Mouse (Mus musculus) ES-Bruce4 (cell line): ENCODE measurements around the gene Ino80d. TPM values are rescaled to one million over a fixed set of nuclear protein-coding genes. Genes with fewer than 3 reads are reported as not detected.
A peak's percentile ranks its signal among the peaks of the same experiment; 100 is the strongest.
"Not testable (repeated sequence)": the region's sequence is repeated elsewhere in the genome, so short reads cannot be mapped to it uniquely, and the experiment has no call there.

Source experiments
- H3K27ac ChIP-seq: 2 replicates; pipeline ENCODE4 v1.5.1; 2012; ENCODE audit warnings: low read length, inconsistent platforms; ENCODE audit not compliant: insufficient read depth
- H3K27me3 ChIP-seq: 2 replicates; pipeline ENCODE4 v1.6.1; 2012; ENCODE audit warnings: mild to moderate bottlenecking, low read length, inconsistent platforms; ENCODE audit not compliant: control insufficient read depth, poor library complexity, insufficient read depth, severe bottlenecking
- H3K36me3 ChIP-seq: 2 replicates; pipeline ENCODE4 v1.6.1; 2012; ENCODE audit warnings: inconsistent platforms, mild to moderate bottlenecking, low read length, moderate library complexity; ENCODE audit not compliant: control insufficient read depth, poor library complexity, insufficient read depth, severe bottlenecking
- H3K4me1 ChIP-seq: one replicate; pipeline ENCODE4 v1.8.1; 2011; ENCODE audit warnings: low read length; ENCODE audit not compliant: control insufficient read depth, insufficient read depth
- H3K4me3 ChIP-seq: 2 replicates; pipeline ENCODE4 v1.5.1; 2011; ENCODE audit warnings: low read depth, mild to moderate bottlenecking, low read length
- H3K9ac ChIP-seq: 2 replicates; pipeline ENCODE4 v1.6.1; 2012; ENCODE audit warnings: low read depth, mild to moderate bottlenecking, inconsistent platforms; ENCODE audit not compliant: poor library complexity, severe bottlenecking
- H3K9me3 ChIP-seq: replicated peaks from 2 replicates; pipeline ENCODE4 v1.6.1; 2012; ENCODE audit warnings: mild to moderate bottlenecking, low read length, inconsistent platforms; ENCODE audit not compliant: control insufficient read depth, poor library complexity, insufficient read depth, severe bottlenecking
- CTCF ChIP-seq: IDR thresholded peaks from one replicate; pipeline ENCODE4 v1.8.1; 2011; ENCODE audit warnings: low read depth, low read length
- EP300 ChIP-seq: IDR thresholded peaks from 2 replicates; pipeline ENCODE4 v1.6.1; 2011; ENCODE audit warnings: low read depth, low read length; ENCODE audit not compliant: insufficient read depth
- POLR2A ChIP-seq: IDR thresholded peaks from one replicate; pipeline ENCODE4 v1.8.1; 2011; ENCODE audit warnings: low read length; ENCODE audit not compliant: insufficient read depth
- polyA plus RNA-seq: library from polyadenylated mRNA; stranded (reverse); fragments of >200 nt; gene quantifications from 2 replicates; pipeline ENCODE4 v1.2.4, GENCODE M21; 2011; ENCODE audit warnings: low read depth; ENCODE audit not compliant: missing spikeins, insufficient read depth, insufficient read length

Ino80d gene
- polyA plus RNA-seq = 31.4 and 32.5 TPM in 2 replicates

DNA sequence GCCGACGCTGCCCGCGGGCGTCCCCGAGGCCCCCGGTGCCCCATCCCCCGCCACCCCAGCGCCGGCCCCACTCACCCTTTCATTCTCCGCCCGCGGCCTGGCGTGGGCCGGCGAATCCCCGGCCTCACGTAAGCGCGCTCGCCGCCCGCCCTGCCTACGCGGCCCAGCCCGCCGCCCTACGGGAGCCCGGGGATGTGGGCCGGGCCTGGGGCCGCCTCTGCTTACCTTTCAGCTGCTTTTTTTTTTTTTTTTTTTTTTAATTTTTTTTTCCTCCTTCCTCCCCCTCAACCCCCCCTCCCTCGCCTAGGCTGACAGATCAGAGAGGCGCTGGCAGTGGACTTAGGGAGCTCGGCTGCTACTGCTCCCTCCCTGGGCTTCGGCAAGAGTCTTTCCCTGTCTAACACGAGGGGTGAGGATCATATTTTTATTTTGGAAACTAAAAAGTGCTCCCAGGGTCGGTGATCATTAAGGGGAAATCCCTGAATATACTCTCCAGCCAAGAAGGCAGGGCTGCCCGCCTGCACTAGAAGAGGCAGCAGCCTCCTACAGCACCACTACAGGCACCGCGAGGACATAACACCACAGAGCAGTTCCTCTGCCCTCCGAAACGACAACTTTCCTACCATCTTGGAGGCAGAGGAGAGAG, at the start of gene Ino80d:
Gene Ino80d, minus strand, starts transcription at position 532 of the 646 bp plus-strand sequence.
- Histone ChIP-seq H3K36me3 (peaks cover 4% of the 10 kb centered on the region), H3K27me3 (no peaks in the 10 kb centered on the region), H3K9ac (peak within 1 kb of the TSS; percentile 100), H3K9me3 (no peaks in the 10 kb centered on the region), H3K4me1 (peaks cover 4% of the 10 kb centered on the region), H3K4me3 (peak within 1 kb of the TSS; percentile 74), H3K27ac (peak within 1 kb of the TSS; percentile 98)
- TF ChIP-seq POLR2A = peak; percentile 66
- TF ChIP-seq CTCF = peak; percentile 24
- no peak for TF ChIP-seq EP300

DNA sequence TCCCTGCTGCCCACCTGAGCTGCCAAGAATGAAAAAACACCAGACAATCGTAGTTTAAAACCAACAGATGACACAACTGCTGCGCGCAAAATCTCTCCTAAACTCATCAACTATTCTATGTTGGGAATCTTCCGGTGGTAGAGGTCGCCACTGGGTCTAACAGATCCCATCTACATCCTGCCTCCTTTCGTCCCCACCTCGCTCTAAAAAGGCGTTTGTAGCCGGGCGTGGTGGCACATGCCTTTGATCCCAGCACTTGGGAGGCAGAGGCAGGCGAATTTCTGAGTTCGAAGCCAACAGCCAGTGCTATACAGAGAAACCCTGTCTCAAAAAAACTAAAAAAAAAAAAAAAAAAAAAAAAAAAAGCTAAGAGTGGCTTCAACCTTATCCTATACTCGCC, 25.8 kb upstream of the Ino80d start:
- Histone ChIP-seq H3K36me3 (peaks cover 21% of the 10 kb centered on the region), H3K9ac (peak overlapping the region; percentile 68), H3K4me1 (peaks cover 3% of the 10 kb centered on the region), H3K27me3 (no peaks in the 10 kb centered on the region), H3K27ac (peak overlapping the region; percentile 100), H3K9me3 (no peaks in the 10 kb centered on the region), H3K4me3 (peak overlapping the region; percentile 35)
- TF ChIP-seq POLR2A = no peak
- TF ChIP-seq CTCF = no peak
- no peak for TF ChIP-seq EP300

DNA sequence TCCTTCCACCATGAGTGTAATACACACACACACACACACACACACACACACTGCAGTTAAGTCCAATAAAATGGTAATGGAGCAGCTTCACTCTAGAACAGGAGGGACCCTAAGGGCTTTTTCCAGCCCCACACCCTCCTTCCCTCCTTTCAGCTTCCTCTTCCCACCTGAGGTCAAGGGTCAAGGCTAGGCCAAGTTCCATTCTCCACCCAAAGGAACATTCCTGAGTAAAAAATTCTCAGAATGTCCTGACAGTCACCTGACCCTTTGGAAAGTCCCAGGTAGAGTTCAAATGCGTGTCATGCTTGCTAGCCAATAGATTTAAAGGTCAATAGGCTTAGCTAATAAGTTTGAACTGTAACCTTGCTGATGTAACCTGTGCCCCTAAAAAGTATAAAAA, 24.1 kb upstream of the Ino80d start:
- not testable (repeated sequence) for H3K9me3 ChIP-seq, H3K27me3 ChIP-seq, H3K36me3 ChIP-seq, H3K4me1 ChIP-seq, H3K4me3 ChIP-seq
- Histone ChIP-seq H3K9ac (0 out of 2 replicates have a peak overlapping the region, but pooled peaks have one; percentile 68), H3K27ac (peak overlapping the region; percentile 100)
- peak; percentile 99 for TF ChIP-seq EP300

- H3K36me3 ChIP-seq = peaks cover under 1% of the 10 kb centered on the region
- peak overlapping the region; percentile 35; the same call in 1 of the 2 replicates for H3K9ac ChIP-seq
- peak overlapping the region; percentile 100 for H3K27ac ChIP-seq
- TF ChIP-seq EP300 = peak; percentile 77; the same call in 1 of the 2 replicates
- TF ChIP-seq POLR2A = no peak
- TF ChIP-seq CTCF = no peak
- no peaks in the 10 kb centered on the region for H3K9me3 ChIP-seq
- peaks cover 5% of the 10 kb centered on the region for H3K4me1 ChIP-seq
- no peak overlapping the region for H3K4me3 ChIP-seq
- H3K27me3 ChIP-seq = no peaks in the 10 kb centered on the region
These were observed 23.5 kb upstream of the Ino80d start for GRCm38 (mm10) chr1:63137971-63138370.

- Histone ChIP-seq H3K4me1 (peaks cover 7% of the 10 kb centered on the region), H3K27me3 (no peaks in the 10 kb centered on the region), H3K9me3 (no peaks in the 10 kb centered on the region), H3K27ac (peak overlapping the region; percentile 79), H3K4me3 (no peak overlapping the region), H3K9ac (no peak overlapping the region), H3K36me3 (no peaks in the 10 kb centered on the region)
- TF ChIP-seq CTCF (no peak), POLR2A (no peak), EP300 (no peak)
These were observed 20.1 kb upstream of the Ino80d start for GRCm38 (mm10) chr1:63134530-63134929.

DNA sequence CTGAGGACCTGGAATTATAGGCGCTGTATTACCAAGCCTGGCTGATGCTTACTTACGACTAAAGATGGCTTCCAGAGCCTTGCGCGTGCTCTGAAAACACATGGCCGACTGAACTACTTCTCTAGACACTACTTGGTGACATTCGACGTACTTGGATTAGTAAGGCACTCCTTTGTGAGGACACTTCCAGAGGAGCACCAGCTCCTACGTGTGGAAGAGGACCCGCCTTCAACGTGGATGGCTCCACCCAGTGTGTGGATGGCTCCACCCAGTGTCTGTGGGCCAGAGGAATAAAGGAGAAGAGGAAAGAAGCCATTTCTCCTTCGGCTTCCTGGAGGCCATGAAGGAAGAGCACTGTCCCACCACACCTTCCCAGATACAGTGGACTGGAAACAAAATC, 17.3 kb upstream of the Ino80d start:
- 0 out of 2 replicates have a peak overlapping the region, but pooled peaks have one; percentile 22 for H3K27ac ChIP-seq
- peaks cover 4% of the 10 kb centered on the region for H3K4me1 ChIP-seq
- no peaks in the 10 kb centered on the region for H3K9me3 ChIP-seq
- TF ChIP-seq POLR2A (no peak), EP300 (no peak), CTCF (no peak)
- H3K27me3 ChIP-seq = no peaks in the 10 kb centered on the region
- no peak overlapping the region for H3K4me3 ChIP-seq
- no peak overlapping the region for H3K9ac ChIP-seq
- H3K36me3 ChIP-seq = no peaks in the 10 kb centered on the region
